Mouse (Mus musculus) thymus, adult 18-20 months (tissue): ENCODE data around the gene Pkd1.

Source experiments
- DNase-seq, 2 experiments: peaks; one replicate each; pipeline ENCODE4 v3.0.0; 2022; ENCODE audit warnings: mixed read lengths in 2 of 2

Gene Pkd1

GRCm38 (mm10) chr17:24567034-24567779, 17.6 kb downstream of the Pkd1 start:
- no peak for DNase-seq

- no peak for DNase-seq
Measured at GRCm38 (mm10) chr17:24569837-24570236, 20.2 kb downstream of the Pkd1 start.

GRCm38 (mm10) chr17:24572651-24573245, 23.1 kb downstream of the Pkd1 start:
- no peak for DNase-seq

- no peak for DNase-seq
Measured at GRCm38 (mm10) chr17:24573811-24574210, 24.2 kb downstream of the Pkd1 start.

GRCm38 (mm10) chr17:24579532-24579931, 29.9 kb downstream of the Pkd1 start:
- no peak for DNase-seq

GRCm38 (mm10) chr17:24580287-24580686, 30.7 kb downstream of the Pkd1 start:
- DNase-seq: no peak

GRCm38 (mm10) chr17:24583599-24584460, 34.2 kb downstream of the Pkd1 start:
- DNase-seq: no peak

GRCm38 (mm10) chr17:24584520-24584919, 34.9 kb downstream of the Pkd1 start:
- no peak for DNase-seq

- no peak for DNase-seq
Measured at GRCm38 (mm10) chr17:24586532-24586931, 36.9 kb downstream of the Pkd1 start.

GRCm38 (mm10) chr17:24590943-24591342, 41.3 kb downstream of the Pkd1 start:
- no peak for DNase-seq

GRCm38 (mm10) chr17:24591695-24592094, 42.1 kb downstream of the Pkd1 start:
- no peak for DNase-seq

GRCm38 (mm10) chr17:24593248-24593647, 43.6 kb downstream of the Pkd1 start:
- DNase-seq: no peak

GRCm38 (mm10) chr17:24593992-24594890, 44.6 kb downstream of the Pkd1 start:
- no peak for DNase-seq

GRCm38 (mm10) chr17:24595126-24596072, 45.8 kb downstream of the Pkd1 start:
- DNase-seq: no peak

GRCm38 (mm10) chr17:24596073-24596466, 46.4 kb downstream of the Pkd1 start:
- DNase-seq: no peak

- no peak for DNase-seq
Measured at GRCm38 (mm10) chr17:24596471-24597183, 47.0 kb downstream of the Pkd1 start.

- no peak for DNase-seq
Measured at GRCm38 (mm10) chr17:24597989-24598388, 48.4 kb downstream of the Pkd1 start.

GRCm38 (mm10) chr17:24600502-24600901, 50.9 kb downstream of the Pkd1 start:
- no peak for DNase-seq

- DNase-seq: no peak
Measured at GRCm38 (mm10) chr17:24603961-24604360, 54.3 kb downstream of the Pkd1 start.

GRCm38 (mm10) chr17:24604557-24604956, 54.9 kb downstream of the Pkd1 start:
- DNase-seq: no peak

- no peak for DNase-seq
Measured at GRCm38 (mm10) chr17:24608370-24608769, 58.7 kb downstream of the Pkd1 start.
